Comparison of ENCODE assay signal across 8 mouse cellular contexts in genomic region chr7:122251197-122252011, GRCm38 (mm10). TPM values are rescaled to one million over a fixed set of nuclear protein-coding genes. Genes with fewer than 3 reads are reported as not detected.
DNase-seq lines count a peak whose midpoint lies in the region; ATAC-seq and TF ChIP-seq lines count a peak whose summit lies in the region.

No protein-coding gene starts in this region.

- no peaks in the 10 kb centered on the region for H3K4me1 ChIP-seq in hindbrain, postnatal 0 days (ENCODE audit: insufficient read depth, low read length)

- peak; percentile 74 for DNase-seq in T-cell, adult 2 months (ENCODE audit: low spot score)
- DNase-seq in cerebellum, postnatal 36 days, result peak; percentile 83 to 90
- peak; percentile 57 for DNase-seq in gastrocnemius, adult 2 months
- peak; percentile 82 for DNase-seq in hindbrain, postnatal 0 days (ENCODE audit: low spot score)
- peak; percentile 77 to 81 for DNase-seq in left cerebral cortex, adult 18-20 months (ENCODE audit: low spot score in 2 of 2)
- peak; percentile 83 to 88 for DNase-seq in right cerebral cortex, adult 2 months (ENCODE audit: low spot score in 2 of 2)
- peak; percentile 38 for DNase-seq in urinary bladder, postnatal 10 days (ENCODE audit: low spot score)

- no peaks in the 10 kb centered on the region for H3K36me3 ChIP-seq in hindbrain, postnatal 0 days (ENCODE audit: insufficient read depth, low read length)

- no peak overlapping the region for H3K9ac ChIP-seq in hindbrain, postnatal 0 days (replicated peaks; ENCODE audit: low read length)

- TF ChIP-seq CTCF in gastrocnemius, adult 2 months (IDR thresholded peaks at IDR 0.05), result peak; percentile 77
- peak; percentile 81 for TF ChIP-seq CTCF in hindbrain, postnatal 0 days (IDR thresholded peaks at IDR 0.05; ENCODE audit: low read depth)

- H3K4me2 ChIP-seq in hindbrain, postnatal 0 days (ENCODE audit: low read depth, low read length), result peak overlapping the region; percentile 23; the same call in 1 of the 2 replicates

- WGBS in hindbrain, postnatal 0 days, result 31% methylated on average over 21 of the region's 21 CpGs

- intact Hi-C loops in gastrocnemius, adult 2 months (cut with DNase I), result loop anchor here (1.0 kb wide), 1 partner anchor 208 kb away; no protein-coding TSS in a partner anchor

- ATAC-seq in hindbrain, postnatal 0 days, result peak; percentile 70
- peak; percentile 96 for ATAC-seq in megakaryocyte, adult 5-6 weeks (ENCODE audit: poor library complexity, severe bottlenecking)

- H3K4me3 ChIP-seq in gastrocnemius, adult 2 months, result no peak overlapping the region
- H3K4me3 ChIP-seq in hindbrain, postnatal 0 days (ENCODE audit: low read length), result no peak overlapping the region

- H3K27ac ChIP-seq in gastrocnemius, adult 2 months, result no peak overlapping the region
- H3K27ac ChIP-seq in hindbrain, postnatal 0 days, result no peak overlapping the region

- no peaks in the 10 kb centered on the region for H3K9me3 ChIP-seq in hindbrain, postnatal 0 days (ENCODE audit: low read length)

- H3K27me3 ChIP-seq in hindbrain, postnatal 0 days (ENCODE audit: insufficient read depth, low read length), result no peaks in the 10 kb centered on the region

RNA-seq across cellular contexts. Expression of gene Chp2, which starts 32.1 kb away (rescaled TPM):
- total RNA-seq in gastrocnemius, adult 2 months (2021), result 1 to 10 TPM; 3.1 to 4.2 TPM
- 0.78 and 1.0 TPM in 2 replicates for total RNA-seq in hindbrain, postnatal 0 days (2014; rRNA removed)
- polyA plus RNA-seq in hindbrain, postnatal 0 days (2015; fragmentation: Nextera tagmentation; extraction: Ambion mirVana), result 1.3 and 1.4 TPM in 2 replicates
- total RNA-seq in left cerebral cortex, adult 18-20 months (2021), result 1 to 10 TPM; 4.3 to 4.6 TPM
- total RNA-seq in megakaryocyte, adult 5-6 weeks (2015), result 0.27 TPM in 1 of 2 replicates, not detected in the other
- 0.18 and 0.94 TPM in 2 replicates for total RNA-seq in megakaryocyte, adult 5-6 weeks (2017)

RNA-seq across cellular contexts. Expression of gene Prkcb, which starts 37.1 kb away (rescaled TPM):
- total RNA-seq in gastrocnemius, adult 2 months (2021), result 1 to 10 TPM in 1 of 2 experiments, under 1 TPM in 1; 0.54 to 1.1 TPM
- total RNA-seq in hindbrain, postnatal 0 days (2014; rRNA removed), result 255 and 261 TPM in 2 replicates
- 187 and 200 TPM in 2 replicates for polyA plus RNA-seq in hindbrain, postnatal 0 days (2015; fragmentation: Nextera tagmentation; extraction: Ambion mirVana)
- 100 to 1,000 TPM; 871 to 890 TPM for total RNA-seq in left cerebral cortex, adult 18-20 months (2021)
- total RNA-seq in megakaryocyte, adult 5-6 weeks (2015), result 131 and 135 TPM in 2 replicates
- 85.9 and 96.3 TPM in 2 replicates for total RNA-seq in megakaryocyte, adult 5-6 weeks (2017)

Comparison
In these comparisons a context has a peak if more than half of its experiments do, and no peak if none do; other contexts are left out.
1. RNA of gene Prkcb, which starts 37.1 kb away (total RNA-seq): 871 to 890 TPM in left cerebral cortex, adult 18-20 months, 255 to 261 TPM in hindbrain, postnatal 0 days and 85.9 to 135 TPM in megakaryocyte, adult 5-6 weeks; 0.54 to 1.1 TPM in gastrocnemius, adult 2 months; every median in the first group is over 10 times any median in the second.
2. Peak in every context shown above with its lines, with median percentiles within 50 percentile points of each other: DNase-seq.